ENCODE assay signal across 21 mouse cellular contexts in the genomic region with DNA sequence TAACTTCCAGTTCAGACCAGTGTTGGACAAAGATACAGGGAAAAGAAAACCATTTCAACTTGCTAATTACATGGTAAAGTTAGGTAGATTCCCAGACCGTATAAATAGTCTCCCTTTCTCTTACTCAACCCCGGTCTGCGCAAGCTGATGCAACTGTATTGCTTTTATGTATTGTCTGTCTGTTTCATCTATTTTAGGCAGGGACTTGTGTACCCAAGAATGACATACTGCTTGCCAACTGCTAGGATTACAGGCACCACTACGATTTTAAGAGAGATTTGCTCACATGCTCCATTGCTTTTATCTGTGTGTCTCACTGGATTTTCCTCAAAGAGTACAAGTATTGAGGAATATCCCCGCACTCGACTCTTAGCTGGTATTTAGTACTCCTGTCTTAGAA. TPM values are rescaled to one million over a fixed set of nuclear protein-coding genes. Genes with fewer than 3 reads are reported as not detected.
"Had no signal": no experiment of that assay in that cellular context is flagged by ENCODE, and none has a peak within 500 bp of the region (broad histone marks: within the 10 kb centered on the region; RNA-seq: fewer than 3 reads in every experiment).

No protein-coding gene starts in this region.

- H3K9me3 ChIP-seq: heart, embryonic 13.5 days; heart, embryonic 15.5 days; hindbrain, embryonic 13.5 days; hindbrain, embryonic 15.5 days; intestine, embryonic 15.5 days; limb, embryonic 15.5 days had no signal

- H3K27me3 ChIP-seq: heart, embryonic 13.5 days; heart, embryonic 15.5 days; hindbrain, embryonic 13.5 days; hindbrain, embryonic 15.5 days; intestine, embryonic 15.5 days; limb, embryonic 13.5 days; limb, embryonic 15.5 days; liver, embryonic 13.5 days had no signal

- H3K9ac ChIP-seq: limb, embryonic 15.5 days had no signal

- H3K36me3 ChIP-seq: hindbrain, embryonic 15.5 days had no signal

- DNase-seq: gastrocnemius, postnatal 14 days; gastrocnemius, postnatal 36 days; heart, adult 11 months; heart, adult 2 months; heart, postnatal 14 days; heart, postnatal 36 days; kidney, adult 18-20 months; kidney, adult 8-10 months; kidney, postnatal 10 days; kidney, postnatal 25 days; kidney, postnatal 4 days; left cerebral cortex, postnatal 4 days; liver, embryonic 13.5 days had no signal

- H3K27ac ChIP-seq: intestine, embryonic 15.5 days; limb, embryonic 13.5 days; limb, embryonic 15.5 days; liver, embryonic 13.5 days had no signal

RNA-seq across cellular contexts. Expression of a gene that starts 18.6 kb away (rescaled TPM):
- total RNA-seq: hematopoietic stem cell, adult 5-6 weeks had no signal
- polyA plus RNA-seq: liver, embryonic 13.5 days had no signal

RNA-seq across cellular contexts. Expression of a gene that starts 52.2 kb away (rescaled TPM):
- total RNA-seq: gastrocnemius, postnatal 36 days; heart, postnatal 36 days had no signal
